Mouse (Mus musculus) hindbrain, embryonic 16.5 days (tissue): ENCODE measurements around the gene Cds2. TPM values are rescaled to one million over a fixed set of nuclear protein-coding genes. Genes with fewer than 3 reads are reported as not detected.

Experiments used
- polyA plus RNA-seq: library from polyadenylated mRNA; unstranded; fragments of >200 nt; fragmentation: Nextera tagmentation; extraction: Ambion mirVana; gene quantifications from 2 replicates; pipeline ENCODE4 v1.2.1, GENCODE M21; 2015

Gene Cds2
- polyA plus RNA-seq, 1 experiment from 2014 or later: 46.3 TPM

Other genes with a start within 250 kb of the Cds2 start
- gene Rassf2, start 232.9 kb upstream of the Cds2 start, polyA plus RNA-seq: 25.2 and 34.2 TPM in 2 replicates
- 40.8 and 44.5 TPM in 2 replicates for gene Slc23a2, start 118.0 kb upstream of the Cds2 start, polyA plus RNA-seq
- 47.1 and 48.0 TPM in 2 replicates for gene Tmem230, start 15.3 kb upstream of the Cds2 start, polyA plus RNA-seq
- gene Pcna, start 9.8 kb upstream of the Cds2 start, polyA plus RNA-seq: 112 and 114 TPM in 2 replicates
- 4.0 and 4.4 TPM in 2 replicates for gene Prokr2, start 122.3 kb downstream of the Cds2 start, polyA plus RNA-seq